In genomic region chr5:128871706-128872105, GRCm38 (mm10) we compare ENCODE assay signal across 16 mouse cellular contexts.
"Had no signal": no experiment of that assay in that cellular context is flagged by ENCODE, and none has a peak within 500 bp of the region (broad histone marks: within the 10 kb centered on the region; RNA-seq: fewer than 3 reads in every experiment).

No protein-coding gene starts in this region.

- H3K36me3 ChIP-seq: lung, embryonic 15.5 days; midbrain, embryonic 13.5 days; midbrain, embryonic 15.5 days; neural tube, embryonic 12.5 days had no signal

- H3K4me3 ChIP-seq: lung, embryonic 15.5 days; megakaryocyte, embryonic 14.5 days; midbrain, embryonic 13.5 days; midbrain, embryonic 15.5 days; neural tube, embryonic 12.5 days had no signal

- H3K4me1 ChIP-seq: lung, embryonic 15.5 days; megakaryocyte, embryonic 14.5 days; neural tube, embryonic 12.5 days had no signal

- H3K27ac ChIP-seq: lung, embryonic 15.5 days; macrophage; midbrain, embryonic 13.5 days; midbrain, embryonic 15.5 days; neural tube, embryonic 12.5 days had no signal

- H3K9ac ChIP-seq: liver, postnatal 0 days; lung, embryonic 15.5 days; midbrain, embryonic 13.5 days; midbrain, embryonic 15.5 days; neural tube, embryonic 12.5 days had no signal

- H3K9me3 ChIP-seq: lung, embryonic 15.5 days; midbrain, embryonic 13.5 days; midbrain, embryonic 15.5 days; neural tube, embryonic 12.5 days had no signal

- DNase-seq: liver, postnatal 0 days; lung, adult 2 months; lung, postnatal 14 days; lung, postnatal 36 days; right cerebral cortex, postnatal 14 days; right cerebral cortex, postnatal 4 days; spleen, adult 18-20 months; thymus, adult 2 months; thymus, postnatal 25 days; thymus, postnatal 4 days had no signal
